ENCODE assay signal across 21 mouse cellular contexts in genomic region chr7:81687684-81688316, GRCm38 (mm10). TPM values are rescaled to one million over a fixed set of nuclear protein-coding genes. Genes with fewer than 3 reads are reported as not detected.
DNase-seq lines count a peak whose midpoint lies in the region; ATAC-seq and TF ChIP-seq lines count a peak whose summit lies in the region.
"Had no signal": no experiment of that assay in that cellular context is flagged by ENCODE, and none has a peak within 500 bp of the region (broad histone marks: within the 10 kb centered on the region; RNA-seq: fewer than 3 reads in every experiment).

No protein-coding gene starts in this region.

- no peaks in the 10 kb centered on the region for H3K27me3 ChIP-seq in heart, embryonic 15.5 days
- H3K27me3 ChIP-seq in midbrain, embryonic 11.5 days (ENCODE audit: control insufficient read depth, insufficient read depth, low read length) = no peaks in the 10 kb centered on the region
- H3K27me3 ChIP-seq in midbrain, embryonic 13.5 days = no peaks in the 10 kb centered on the region
- H3K27me3 ChIP-seq in intestine, embryonic 16.5 days (replicated peaks; ENCODE audit: control insufficient read depth, insufficient read depth, low read length) = no peaks in the 10 kb centered on the region
- no peaks in the 10 kb centered on the region for H3K27me3 ChIP-seq in stomach, postnatal 0 days (ENCODE audit: control insufficient read depth, insufficient read depth, low read length)
- H3K27me3 ChIP-seq in cerebellum, adult 2 months (ENCODE audit: control insufficient read depth, insufficient read depth, low read length) = no peaks in the 10 kb centered on the region
- H3K27me3 ChIP-seq in kidney, embryonic 16.5 days (ENCODE audit: insufficient read depth, low read length) = no peaks in the 10 kb centered on the region
- H3K27me3 ChIP-seq: embryonic facial prominence, embryonic 15.5 days; hindbrain, embryonic 12.5 days; limb, embryonic 15.5 days; neural tube, embryonic 13.5 days had no signal

- peak overlapping the region; percentile 51 for H3K27ac ChIP-seq in heart, embryonic 15.5 days
- no peak overlapping the region for H3K27ac ChIP-seq in midbrain, embryonic 11.5 days (ENCODE audit: low read depth, low read length)
- H3K27ac ChIP-seq in midbrain, embryonic 13.5 days = no peak overlapping the region
- H3K27ac ChIP-seq in intestine, embryonic 16.5 days (ENCODE audit: low read length) = peak overlapping the region; percentile 95
- no peak overlapping the region for H3K27ac ChIP-seq in stomach, postnatal 0 days (replicated peaks)
- H3K27ac ChIP-seq in cerebellum, adult 2 months (ENCODE audit: insufficient read depth, low read length) = no peak overlapping the region
- H3K27ac ChIP-seq in kidney, embryonic 16.5 days (ENCODE audit: low read length) = no peak overlapping the region
- H3K27ac ChIP-seq: embryonic facial prominence, embryonic 15.5 days; hindbrain, embryonic 12.5 days; kidney, postnatal 0 days; limb, embryonic 15.5 days; neural tube, embryonic 13.5 days had no signal

- DNase-seq in heart, adult 9 months (ENCODE audit: low spot score in 2 of 2) = no peak
- DNase-seq in midbrain, embryonic 11.5 days (ENCODE audit: low spot score, missing footprints) = peak; percentile 54
- DNase-seq in stomach, postnatal 0 days (ENCODE audit: low spot score) = no peak
- no peak for DNase-seq in cerebellum, adult 2 months
- DNase-seq: adrenal gland, postnatal 25 days; cerebellum, adult 18-20 months; cerebellum, postnatal 36 days; gastrocnemius, postnatal 36 days; midbrain, embryonic 14.5 days had no signal

- no peak for ATAC-seq in heart, embryonic 15.5 days (replicated peaks; ENCODE audit: insufficient number of reproducible peaks, insufficient read depth, low FRiP score, low read depth)
- ATAC-seq in midbrain, embryonic 11.5 days (ENCODE audit: low FRiP score) = no peak
- no peak for ATAC-seq in midbrain, embryonic 13.5 days
- peak; percentile 59 for ATAC-seq in intestine, embryonic 16.5 days
- ATAC-seq in stomach, postnatal 0 days (ENCODE audit: low FRiP score, low TSS enrichment) = peak; percentile 45
- no peak for ATAC-seq in kidney, embryonic 16.5 days (ENCODE audit: low FRiP score, low TSS enrichment)
- ATAC-seq: CD4-positive, CD25-positive, alpha-beta regulatory T cell, adult 4 months; forebrain, embryonic 16.5 days; inflammation-experienced regulatory T-cells, adult 6 months had no signal

- 53% methylated on average over 6 of the region's 6 CpGs for WGBS in heart, embryonic 15.5 days
- 92% methylated on average over 6 of the region's 6 CpGs for WGBS in midbrain, embryonic 11.5 days
- 92% methylated on average over 6 of the region's 6 CpGs for WGBS in midbrain, embryonic 13.5 days
- 70% methylated on average over 6 of the region's 6 CpGs for WGBS in intestine, embryonic 16.5 days
- WGBS in stomach, postnatal 0 days = 61% methylated on average over 6 of the region's 6 CpGs
- WGBS in cerebellum, adult 2 months = 97% methylated on average over 6 of the region's 6 CpGs
- WGBS in kidney, embryonic 16.5 days = 84% methylated on average over 6 of the region's 6 CpGs

- H3K9me3 ChIP-seq in heart, embryonic 15.5 days (replicated peaks) = no peaks in the 10 kb centered on the region
- H3K9me3 ChIP-seq in midbrain, embryonic 11.5 days (ENCODE audit: control insufficient read depth, low read length) = no peaks in the 10 kb centered on the region
- no peaks in the 10 kb centered on the region for H3K9me3 ChIP-seq in midbrain, embryonic 13.5 days
- no peaks in the 10 kb centered on the region for H3K9me3 ChIP-seq in intestine, embryonic 16.5 days (ENCODE audit: control insufficient read depth, low read length)
- no peaks in the 10 kb centered on the region for H3K9me3 ChIP-seq in stomach, postnatal 0 days (ENCODE audit: control insufficient read depth, low read length)
- no peaks in the 10 kb centered on the region for H3K9me3 ChIP-seq in kidney, embryonic 16.5 days (ENCODE audit: low read length)
- H3K9me3 ChIP-seq: embryonic facial prominence, embryonic 15.5 days; hindbrain, embryonic 12.5 days; limb, embryonic 15.5 days; neural tube, embryonic 13.5 days had no signal

- no peak for TF ChIP-seq CTCF in stomach, postnatal 0 days (IDR thresholded peaks at IDR 0.05; ENCODE audit: low read depth)
- TF ChIP-seq CTCF in cerebellum, adult 2 months (IDR thresholded peaks at IDR 0.05; ENCODE audit: borderline replicate concordance, insufficient read depth, low read depth, low read length) = no peak

- H3K9ac ChIP-seq in heart, embryonic 15.5 days = no peak overlapping the region
- H3K9ac ChIP-seq in midbrain, embryonic 11.5 days (ENCODE audit: low read length) = no peak overlapping the region
- H3K9ac ChIP-seq in midbrain, embryonic 13.5 days (replicated peaks) = no peak overlapping the region
- no peak overlapping the region for H3K9ac ChIP-seq in intestine, embryonic 16.5 days (ENCODE audit: low read depth, low read length)
- H3K9ac ChIP-seq in stomach, postnatal 0 days (ENCODE audit: low read length) = no peak overlapping the region
- H3K9ac ChIP-seq in kidney, embryonic 16.5 days (replicated peaks; ENCODE audit: low read length) = no peak overlapping the region
- H3K9ac ChIP-seq: embryonic facial prominence, embryonic 15.5 days; hindbrain, embryonic 12.5 days; limb, embryonic 15.5 days; neural tube, embryonic 13.5 days had no signal

- TF ChIP-seq POLR2A in cerebellum, adult 2 months (IDR thresholded peaks at IDR 0.05; ENCODE audit: borderline replicate concordance, insufficient read depth, low read length) = no peak

- no peak for TF ChIP-seq EP300 in stomach, postnatal 0 days (optimal IDR thresholded peaks at IDR 0.05)

- H3K4me2 ChIP-seq in heart, embryonic 15.5 days = no peak overlapping the region
- H3K4me2 ChIP-seq in midbrain, embryonic 11.5 days = no peak overlapping the region
- H3K4me2 ChIP-seq in midbrain, embryonic 13.5 days (replicated peaks) = no peak overlapping the region
- H3K4me2 ChIP-seq in intestine, embryonic 16.5 days (ENCODE audit: low read depth, low read length) = peak overlapping the region; percentile 45
- H3K4me2 ChIP-seq in stomach, postnatal 0 days (replicated peaks; ENCODE audit: low read depth) = no peak overlapping the region
- H3K4me2 ChIP-seq in kidney, embryonic 16.5 days (replicated peaks; ENCODE audit: low read depth, low read length) = no peak overlapping the region
- H3K4me2 ChIP-seq: embryonic facial prominence, embryonic 15.5 days; hindbrain, embryonic 12.5 days; limb, embryonic 15.5 days; neural tube, embryonic 13.5 days had no signal

- H3K4me1 ChIP-seq in heart, embryonic 15.5 days (replicated peaks) = peaks cover 60% of the 10 kb centered on the region
- peaks cover 2% of the 10 kb centered on the region; the same call in 1 of the 2 replicates for H3K4me1 ChIP-seq in midbrain, embryonic 11.5 days (ENCODE audit: control insufficient read depth, insufficient read depth, low read length)
- peaks cover 13% of the 10 kb centered on the region for H3K4me1 ChIP-seq in midbrain, embryonic 13.5 days (replicated peaks)
- H3K4me1 ChIP-seq in intestine, embryonic 16.5 days (ENCODE audit: control insufficient read depth, insufficient read depth, low read length) = peaks cover 27% of the 10 kb centered on the region
- H3K4me1 ChIP-seq in stomach, postnatal 0 days (replicated peaks; ENCODE audit: control insufficient read depth, insufficient read depth) = 0 out of 2 replicates have a peak, but pooled peaks cover under 1% of the 10 kb centered on the region
- peaks cover 23% of the 10 kb centered on the region for H3K4me1 ChIP-seq in cerebellum, adult 2 months (ENCODE audit: control insufficient read depth, insufficient read depth, low read length)
- 0 out of 2 replicates have a peak, but pooled peaks cover 3% of the 10 kb centered on the region for H3K4me1 ChIP-seq in kidney, embryonic 16.5 days (ENCODE audit: insufficient read depth, low read length)
- H3K4me1 ChIP-seq: limb, embryonic 15.5 days had no signal

- no peak overlapping the region for H3K4me3 ChIP-seq in heart, embryonic 15.5 days
- no peak overlapping the region for H3K4me3 ChIP-seq in midbrain, embryonic 11.5 days (ENCODE audit: low read depth, low read length)
- H3K4me3 ChIP-seq in midbrain, embryonic 13.5 days (replicated peaks) = no peak overlapping the region
- peak overlapping the region; percentile 22; the same call in 1 of the 2 replicates for H3K4me3 ChIP-seq in intestine, embryonic 16.5 days (ENCODE audit: low read length)
- H3K4me3 ChIP-seq in stomach, postnatal 0 days (ENCODE audit: low read depth, low read length) = no peak overlapping the region
- no peak overlapping the region for H3K4me3 ChIP-seq in cerebellum, adult 2 months (replicated peaks; ENCODE audit: insufficient read depth, low read depth, low read length)
- H3K4me3 ChIP-seq in kidney, embryonic 16.5 days (ENCODE audit: low read length) = no peak overlapping the region
- H3K4me3 ChIP-seq: embryonic facial prominence, embryonic 15.5 days; hindbrain, embryonic 12.5 days; limb, embryonic 15.5 days; neural tube, embryonic 13.5 days had no signal

- no peaks in the 10 kb centered on the region for H3K36me3 ChIP-seq in heart, embryonic 15.5 days
- no peaks in the 10 kb centered on the region for H3K36me3 ChIP-seq in midbrain, embryonic 11.5 days (ENCODE audit: control insufficient read depth, insufficient read depth, low read length)
- H3K36me3 ChIP-seq in midbrain, embryonic 13.5 days = no peaks in the 10 kb centered on the region
- no peaks in the 10 kb centered on the region for H3K36me3 ChIP-seq in intestine, embryonic 16.5 days (ENCODE audit: control insufficient read depth, insufficient read depth, low read length)
- H3K36me3 ChIP-seq in stomach, postnatal 0 days (ENCODE audit: control insufficient read depth, insufficient read depth, low read length) = no peaks in the 10 kb centered on the region
- H3K36me3 ChIP-seq in kidney, embryonic 16.5 days (ENCODE audit: insufficient read depth, low read length) = no peaks in the 10 kb centered on the region
- H3K36me3 ChIP-seq: embryonic facial prominence, embryonic 15.5 days; hindbrain, embryonic 12.5 days; limb, embryonic 15.5 days; neural tube, embryonic 13.5 days had no signal

RNA-seq across cellular contexts. Expression of gene Homer2, which starts 19.5 kb away (rescaled TPM):
- polyA plus RNA-seq in heart, embryonic 15.5 days (2015; fragmentation: Nextera tagmentation; extraction: Ambion mirVana) = 59.5 and 63.4 TPM in 2 replicates
- 19.6 and 22.4 TPM in 2 replicates for polyA plus RNA-seq in midbrain, embryonic 11.5 days (2014; fragmentation: Nextera tagmentation; extraction: Ambion mirVana)
- polyA plus RNA-seq in midbrain, embryonic 13.5 days (2015; fragmentation: Nextera tagmentation; extraction: Ambion mirVana) = 15.4 and 16.4 TPM in 2 replicates
- 43.6 TPM in 2 replicates for polyA plus RNA-seq in intestine, embryonic 16.5 days (2015; fragmentation: Nextera tagmentation; extraction: Ambion mirVana)
- 47.4 and 48.4 TPM in 2 replicates for polyA plus RNA-seq in stomach, postnatal 0 days (2015; fragmentation: Nextera tagmentation; extraction: Ambion mirVana)
- 10.0 and 10.2 TPM in 2 replicates for polyA plus RNA-seq in cerebellum, adult 2 months (2012; rRNA removed)
- 10.3 and 11.7 TPM in 2 replicates for polyA plus RNA-seq in kidney, embryonic 16.5 days (2015; fragmentation: Nextera tagmentation; extraction: Ambion mirVana)

Comparison
In these comparisons a context has a peak if more than half of its experiments do, and no peak if none do; other contexts are left out.
1. ATAC-seq: peak in intestine, embryonic 16.5 days (single experiment) and stomach, postnatal 0 days (single experiment); none in heart, embryonic 15.5 days (single experiment), midbrain, embryonic 11.5 days (single experiment), midbrain, embryonic 13.5 days (single experiment) and kidney, embryonic 16.5 days (single experiment).
2. H3K27ac ChIP-seq: peak in heart, embryonic 15.5 days (single experiment) and intestine, embryonic 16.5 days (single experiment); none in midbrain, embryonic 11.5 days (single experiment), midbrain, embryonic 13.5 days (single experiment), stomach, postnatal 0 days (single experiment), cerebellum, adult 2 months (single experiment) and kidney, embryonic 16.5 days (single experiment).